Mouse (Mus musculus): ENCODE measurements around the gene Atrn. TPM values are rescaled to one million over a fixed set of nuclear protein-coding genes. Genes with fewer than 3 reads are reported as not detected.

The Atrn gene
- 5.2 and 5.3 TPM in 2 replicates for polyA plus RNA-seq (2015; fragmentation: Nextera tagmentation; extraction: Ambion mirVana)

DNA sequence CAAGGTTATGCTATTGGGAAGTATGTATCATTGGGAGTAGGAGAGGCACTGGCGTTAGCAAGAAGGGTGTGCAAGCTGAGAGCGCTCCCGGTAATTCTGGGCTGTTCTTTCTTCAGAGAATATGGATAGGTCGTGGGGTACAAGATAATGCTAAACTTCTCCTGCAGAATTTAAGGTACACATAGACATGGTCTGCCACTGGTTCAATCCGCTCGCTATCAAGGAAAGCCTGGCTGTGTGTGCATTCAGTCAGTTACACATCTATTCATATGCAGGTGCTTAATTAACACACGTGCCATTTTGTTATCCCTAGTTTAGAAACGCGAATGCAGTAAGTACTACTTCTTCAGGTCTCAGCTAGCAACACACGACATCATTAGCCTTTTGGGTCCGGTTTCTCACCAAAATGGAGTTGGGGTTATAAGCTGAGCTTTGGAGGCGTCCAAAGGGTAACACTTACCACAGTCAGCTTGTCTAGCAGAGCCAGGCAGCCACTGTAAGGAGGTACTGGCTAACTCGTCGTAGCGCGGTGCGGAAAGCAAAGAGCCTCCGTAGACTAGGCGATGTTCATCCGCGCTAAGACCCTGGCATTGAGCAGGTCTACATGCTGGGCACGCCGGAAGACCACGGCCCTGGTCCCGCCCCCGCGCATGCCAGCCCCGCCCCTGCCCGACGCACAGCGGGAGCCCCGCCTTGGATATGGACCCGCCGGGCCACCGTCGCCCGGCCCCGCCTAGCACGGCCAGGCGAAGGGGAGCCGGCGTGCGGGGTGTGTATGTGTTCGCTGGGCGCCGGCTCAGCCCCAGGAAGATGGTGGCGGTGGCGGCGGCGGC lies at the start of gene Atrn, which contains the start of gene 4930402H24Rik:
Gene Atrn (plus strand): TSS at position 745 of the 833 bp plus-strand sequence.
Gene 4930402H24Rik (minus strand): TSS at position 656 of the 833 bp plus-strand sequence.
- H3K27ac ChIP-seq (ENCODE audit: low read length) = peak within 1 kb of the TSS; percentile 84
- WGBS = 3% methylated on average over 50 of the region's 50 CpGs

GRCm38 (mm10) chr2:130862091-130862490 lies 44.2 kb upstream of the Atrn start:
- DNase-seq (ENCODE audit: low spot score) = peak; percentile 49
- no peaks in the 10 kb centered on the region for H3K36me3 ChIP-seq (ENCODE audit: insufficient read depth, low read length)
- no peaks in the 10 kb centered on the region for H3K4me1 ChIP-seq (ENCODE audit: insufficient read depth, low read depth, low read length)
- ATAC-seq = peak; percentile 25; the same call in 1 of the 2 replicates
- H3K27me3 ChIP-seq (replicated peaks; ENCODE audit: insufficient read depth, low read length) = no peaks in the 10 kb centered on the region
- TF ChIP-seq CTCF (IDR thresholded peaks at IDR 0.05) (no peak), EP300 (IDR thresholded peaks at IDR 0.05) (peak; percentile 32; the same call in 1 of the 2 replicates)
- H3K9me3 ChIP-seq (ENCODE audit: low read length) = no peaks in the 10 kb centered on the region
- no peak overlapping the region for H3K27ac ChIP-seq (ENCODE audit: low read length)
- no peak overlapping the region for H3K4me3 ChIP-seq (ENCODE audit: low read depth, low read length)
- 60% methylated on average over 3 of the region's 3 CpGs for WGBS
- H3K9ac ChIP-seq (replicated peaks; ENCODE audit: low read depth) = no peak overlapping the region
- H3K4me2 ChIP-seq (replicated peaks; ENCODE audit: low read depth, low read length) = no peak overlapping the region

More for the DNA sequence above, at the start of gene Atrn, which contains the start of gene 4930402H24Rik:
- no peak for TF ChIP-seq CTCF (IDR thresholded peaks at IDR 0.05)
- no peak for TF ChIP-seq EP300 (IDR thresholded peaks at IDR 0.05)
- Histone ChIP-seq H3K36me3 (ENCODE audit: insufficient read depth, low read length) (no peaks in the 10 kb centered on the region), H3K4me3 (ENCODE audit: low read depth, low read length) (peak within 1 kb of the TSS; percentile 94), H3K9me3 (ENCODE audit: low read length) (no peaks in the 10 kb centered on the region), H3K4me2 (replicated peaks; ENCODE audit: low read depth, low read length) (peak within 1 kb of the TSS; percentile 88), H3K4me1 (ENCODE audit: insufficient read depth, low read depth, low read length) (no peaks in the 10 kb centered on the region; the same call in 1 of the 2 replicates), H3K9ac (replicated peaks; ENCODE audit: low read depth) (peak within 1 kb of the TSS; percentile 87), H3K27me3 (replicated peaks; ENCODE audit: insufficient read depth, low read length) (no peaks in the 10 kb centered on the region)
- ATAC-seq (peak; percentile 100), DNase-seq (ENCODE audit: low spot score) (peak; percentile 95)

DNA sequence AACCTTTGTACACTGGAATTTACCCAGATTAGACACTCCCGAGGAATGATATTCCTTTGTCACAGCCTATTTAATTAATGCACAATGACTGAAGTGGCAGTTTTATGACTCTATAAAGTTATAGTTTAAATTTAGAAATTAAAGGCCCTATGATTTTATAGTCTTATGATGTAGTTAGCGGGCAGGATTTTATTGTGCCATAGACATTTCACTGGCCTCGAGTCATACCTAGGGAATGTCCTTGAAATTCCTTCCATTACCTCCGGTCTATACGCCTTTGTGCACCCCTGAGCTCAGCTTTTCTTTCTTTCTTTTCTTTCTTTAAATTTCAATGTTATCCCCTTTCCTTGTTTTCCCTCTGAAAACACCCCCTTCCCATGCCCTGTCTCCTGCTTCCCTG lies 35.4 kb upstream of the Atrn start:
- no peak overlapping the region for H3K9ac ChIP-seq (replicated peaks; ENCODE audit: low read depth)
- no peak for ATAC-seq
- no peak overlapping the region for H3K4me2 ChIP-seq (replicated peaks; ENCODE audit: low read depth, low read length)
- no peak overlapping the region for H3K4me3 ChIP-seq (ENCODE audit: low read depth, low read length)
- no peaks in the 10 kb centered on the region for H3K4me1 ChIP-seq (ENCODE audit: insufficient read depth, low read depth, low read length)
- H3K9me3 ChIP-seq (ENCODE audit: low read length) = no peaks in the 10 kb centered on the region
- DNase-seq (ENCODE audit: low spot score) = no peak
- TF ChIP-seq CTCF (IDR thresholded peaks at IDR 0.05) = no peak
- WGBS = 65% methylated on average over 5 of the region's 5 CpGs
- H3K27me3 ChIP-seq (replicated peaks; ENCODE audit: insufficient read depth, low read length) = no peaks in the 10 kb centered on the region
- H3K36me3 ChIP-seq (ENCODE audit: insufficient read depth, low read length) = no peaks in the 10 kb centered on the region
- H3K27ac ChIP-seq (ENCODE audit: low read length) = no peak overlapping the region

- Histone ChIP-seq H3K4me2 (replicated peaks; ENCODE audit: low read depth, low read length) (no peak overlapping the region), H3K4me1 (ENCODE audit: insufficient read depth, low read depth, low read length) (no peaks in the 10 kb centered on the region), H3K4me3 (ENCODE audit: low read depth, low read length) (no peak overlapping the region), H3K9me3 (ENCODE audit: low read length) (no peaks in the 10 kb centered on the region), H3K27me3 (replicated peaks; ENCODE audit: insufficient read depth, low read length) (no peaks in the 10 kb centered on the region), H3K9ac (replicated peaks; ENCODE audit: low read depth) (no peak overlapping the region), H3K36me3 (ENCODE audit: insufficient read depth, low read length) (no peaks in the 10 kb centered on the region), H3K27ac (ENCODE audit: low read length) (no peak overlapping the region)
- TF ChIP-seq CTCF (IDR thresholded peaks at IDR 0.05) (no peak), EP300 (IDR thresholded peaks at IDR 0.05) (no peak)
- WGBS = 61% methylated on average over 3 of the region's 3 CpGs
- DNase-seq (ENCODE audit: low spot score) (no peak), ATAC-seq (no peak)
Observed at GRCm38 (mm10) chr2:130877376-130877775, 28.9 kb upstream of the Atrn start.

DNA sequence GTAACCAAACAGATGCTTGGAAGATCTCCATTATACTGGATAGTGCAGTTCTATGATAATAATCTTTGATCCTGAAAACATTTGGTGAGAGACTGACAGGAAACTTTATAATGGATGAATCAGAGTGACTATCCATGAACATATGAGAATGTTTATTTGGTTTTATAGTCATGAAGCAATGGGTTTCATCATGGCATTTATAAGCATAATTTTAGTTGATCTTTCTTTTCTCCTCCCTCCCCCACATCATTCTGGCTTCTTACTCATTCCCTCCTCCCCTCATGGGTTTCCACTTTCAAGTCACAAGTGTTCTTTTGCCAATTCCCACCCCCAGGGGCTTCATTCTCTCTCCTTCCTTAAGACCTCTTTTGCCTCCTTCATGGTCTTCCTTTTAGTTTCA lies 19.3 kb upstream of the Atrn start:
- Histone ChIP-seq H3K36me3 (ENCODE audit: insufficient read depth, low read length) (no peaks in the 10 kb centered on the region), H3K9ac (replicated peaks; ENCODE audit: low read depth) (no peak overlapping the region), H3K4me3 (ENCODE audit: low read depth, low read length) (no peak overlapping the region), H3K27me3 (replicated peaks; ENCODE audit: insufficient read depth, low read length) (no peaks in the 10 kb centered on the region), H3K27ac (ENCODE audit: low read length) (no peak overlapping the region), H3K4me1 (ENCODE audit: insufficient read depth, low read depth, low read length) (no peaks in the 10 kb centered on the region), H3K4me2 (replicated peaks; ENCODE audit: low read depth, low read length) (no peak overlapping the region), H3K9me3 (ENCODE audit: low read length) (no peaks in the 10 kb centered on the region)
- no peak for ATAC-seq
- no peak for TF ChIP-seq CTCF (IDR thresholded peaks at IDR 0.05)
- TF ChIP-seq EP300 (IDR thresholded peaks at IDR 0.05) = no peak
- DNase-seq (ENCODE audit: low spot score) = no peak

GRCm38 (mm10) chr2:130887456-130887855 lies 18.8 kb upstream of the Atrn start:
- no peaks in the 10 kb centered on the region for H3K27me3 ChIP-seq (replicated peaks; ENCODE audit: insufficient read depth, low read length)
- DNase-seq (ENCODE audit: low spot score) (no peak), ATAC-seq (no peak)
- no peaks in the 10 kb centered on the region for H3K4me1 ChIP-seq (ENCODE audit: insufficient read depth, low read depth, low read length)
- no peak overlapping the region for H3K9ac ChIP-seq (replicated peaks; ENCODE audit: low read depth)
- no peak overlapping the region for H3K4me3 ChIP-seq (ENCODE audit: low read depth, low read length)
- TF ChIP-seq CTCF (IDR thresholded peaks at IDR 0.05) (no peak), EP300 (IDR thresholded peaks at IDR 0.05) (no peak)
- H3K9me3 ChIP-seq (ENCODE audit: low read length) = no peaks in the 10 kb centered on the region
- no peak overlapping the region for H3K4me2 ChIP-seq (replicated peaks; ENCODE audit: low read depth, low read length)
- WGBS = 53% methylated on average over 1 of the region's 1 CpGs
- no peak overlapping the region for H3K27ac ChIP-seq (ENCODE audit: low read length)
- no peaks in the 10 kb centered on the region for H3K36me3 ChIP-seq (ENCODE audit: insufficient read depth, low read length)
